Mouse (Mus musculus): ENCODE data around the gene Gimap9. TPM values are rescaled to one million over a fixed set of nuclear protein-coding genes. Genes with fewer than 3 reads are reported as not detected.
"Not testable (repeated sequence)": the region's sequence is repeated elsewhere in the genome, so short reads cannot be mapped to it uniquely, and the experiment has no call there.

The Gimap9 gene
- total RNA-seq, 2 experiments from 2014 or later: 1.1 to 1.3 TPM

GRCm38 (mm10) chr6:48650041-48650440 lies 25.9 kb upstream of the Gimap9 start:
- no peak for DNase-seq
- intact Hi-C loops (cut with DNase I): no loop called here

- no peak for DNase-seq
- intact Hi-C loops (cut with DNase I): no loop called here
Observed at GRCm38 (mm10) chr6:48658721-48659120, 17.2 kb upstream of the Gimap9 start.

GRCm38 (mm10) chr6:48664750-48665149 lies 11.2 kb upstream of the Gimap9 start:
- intact Hi-C loops (cut with DNase I): no loop called here
- DNase-seq: no peak

GRCm38 (mm10) chr6:48665471-48665870 lies 10.5 kb upstream of the Gimap9 start:
- intact Hi-C loops (cut with DNase I): no loop called here
- no peak for DNase-seq

- no peak for DNase-seq
- intact Hi-C loops (cut with DNase I): no loop called here
Observed at GRCm38 (mm10) chr6:48666159-48666586, 9.8 kb upstream of the Gimap9 start.

GRCm38 (mm10) chr6:48668022-48668421 lies 7.9 kb upstream of the Gimap9 start:
- no peak for DNase-seq
- intact Hi-C loops (cut with DNase I): no loop called here

GRCm38 (mm10) chr6:48669446-48669969 lies 6.4 kb upstream of the Gimap9 start:
- no peak for DNase-seq
- intact Hi-C loops (cut with DNase I): no loop called here

DNA sequence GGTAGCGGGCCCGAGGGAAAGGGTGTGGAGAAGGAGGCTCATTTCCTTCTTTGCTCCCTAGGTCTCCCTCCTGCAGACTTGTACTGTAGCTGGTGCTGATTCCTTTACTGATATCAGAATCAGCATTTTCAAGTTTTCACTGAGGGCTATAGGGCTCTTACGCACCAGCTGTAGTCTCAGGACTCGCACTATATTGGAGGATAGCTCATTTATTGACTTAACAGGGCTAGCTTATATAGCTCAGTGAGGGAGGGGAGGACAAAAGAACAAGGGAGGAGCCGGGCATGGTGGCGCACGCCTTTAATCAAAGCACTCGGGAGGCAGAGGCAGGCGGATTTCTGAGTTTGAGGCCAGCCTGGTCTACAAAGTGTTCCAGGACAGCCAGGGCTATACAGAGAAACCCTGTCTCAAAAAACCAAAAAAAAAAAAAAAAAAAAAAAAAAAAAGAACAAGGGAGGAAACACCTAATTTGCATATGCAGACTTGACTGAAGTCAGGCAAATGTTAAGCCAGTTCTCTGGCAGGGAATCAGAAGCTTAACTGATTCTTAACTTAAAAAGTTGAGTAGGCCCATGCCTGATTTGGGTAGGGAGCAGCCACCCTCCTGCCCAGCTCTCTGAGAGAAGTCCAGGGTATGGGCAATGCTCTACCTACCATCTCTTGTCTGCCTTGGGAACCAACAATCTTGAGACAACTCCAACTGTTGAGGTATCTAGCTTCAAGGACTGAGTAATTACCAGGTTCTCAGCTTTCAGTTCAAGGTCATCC lies 1.5 kb upstream of the Gimap9 start:
- DNase-seq: no peak
- intact Hi-C loops (cut with DNase I): no loop called here

DNA sequence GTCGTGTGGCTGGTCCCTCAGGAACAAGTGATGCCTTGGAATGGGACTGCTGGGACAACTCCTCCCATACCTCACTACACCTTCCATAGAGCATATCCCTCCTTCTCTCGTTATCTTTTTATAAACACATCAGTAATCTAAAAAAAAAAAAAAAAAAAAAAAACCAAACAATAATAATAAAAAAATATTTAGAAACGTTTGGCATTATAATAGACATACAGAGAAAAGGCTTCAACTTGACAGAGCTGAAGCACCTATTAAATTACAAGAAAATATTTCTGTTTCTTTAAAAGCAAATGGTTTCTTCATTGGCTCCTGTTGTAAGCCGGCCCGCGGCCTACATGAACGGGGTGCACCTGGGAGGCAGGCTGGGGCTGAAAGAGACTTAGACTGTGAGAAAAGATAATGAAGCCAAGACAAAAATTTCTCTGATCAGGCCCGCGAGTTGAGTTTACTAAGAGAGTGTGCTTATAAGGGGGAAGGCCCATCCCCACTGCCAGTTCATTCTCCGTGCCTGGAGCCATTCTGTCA lies 464 bp upstream of the Gimap9 start:
- intact Hi-C loops (cut with DNase I): no loop called here
- no peak for DNase-seq

DNA sequence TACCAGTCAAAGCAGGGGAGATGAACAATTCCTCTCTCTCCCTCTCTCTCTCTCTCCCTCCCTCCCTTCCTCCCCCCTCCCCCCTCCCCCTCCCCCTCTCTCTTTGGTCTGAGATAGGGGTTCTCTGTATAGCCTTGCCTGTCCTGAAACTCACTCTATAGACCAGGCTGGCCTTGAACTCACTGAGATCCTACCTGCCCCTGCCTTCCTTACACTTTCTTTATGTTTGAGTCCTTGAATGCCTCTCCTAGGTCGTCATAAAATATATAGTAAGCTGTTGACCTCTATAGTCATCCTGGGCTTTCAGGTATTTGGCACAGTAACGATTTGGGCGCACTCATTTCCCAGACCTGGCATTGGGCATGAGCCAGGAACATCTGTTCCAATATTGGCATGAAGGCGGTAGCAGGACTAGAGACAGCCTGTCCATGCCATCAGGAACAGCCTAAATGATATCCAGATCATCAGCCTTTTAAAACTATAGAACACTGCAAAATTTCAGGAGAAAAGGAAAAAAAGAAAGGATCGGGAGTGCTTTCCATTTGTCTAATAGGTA lies 1.0 kb downstream of the Gimap9 start:
- no peak for DNase-seq
- intact Hi-C loops (cut with DNase I): no loop called here

GRCm38 (mm10) chr6:48677492-48678345 lies 1.8 kb downstream of the Gimap9 start:
- intact Hi-C loops (cut with DNase I): no loop called here
- DNase-seq: no peak

DNA sequence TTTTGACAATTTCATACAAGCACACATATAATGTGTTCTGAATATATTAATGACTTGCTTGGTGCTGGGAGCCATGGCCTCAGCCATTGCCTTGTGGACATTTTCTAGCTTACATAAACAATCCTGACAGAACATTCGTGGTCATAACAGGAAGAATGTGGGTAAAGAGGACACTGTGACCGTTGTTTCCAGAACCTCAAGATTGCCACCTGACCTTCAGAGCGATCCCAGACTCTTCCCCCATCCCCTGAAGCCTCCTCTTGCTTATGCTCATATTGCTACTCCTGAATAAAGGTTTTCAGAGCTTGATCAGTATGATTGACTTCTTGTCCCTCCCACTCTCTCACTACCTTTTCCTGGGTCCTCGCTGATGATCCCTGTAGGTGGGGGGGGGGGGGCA lies 2.5 kb downstream of the Gimap9 start:
- DNase-seq: no peak
- intact Hi-C loops (cut with DNase I): no loop called here

DNA sequence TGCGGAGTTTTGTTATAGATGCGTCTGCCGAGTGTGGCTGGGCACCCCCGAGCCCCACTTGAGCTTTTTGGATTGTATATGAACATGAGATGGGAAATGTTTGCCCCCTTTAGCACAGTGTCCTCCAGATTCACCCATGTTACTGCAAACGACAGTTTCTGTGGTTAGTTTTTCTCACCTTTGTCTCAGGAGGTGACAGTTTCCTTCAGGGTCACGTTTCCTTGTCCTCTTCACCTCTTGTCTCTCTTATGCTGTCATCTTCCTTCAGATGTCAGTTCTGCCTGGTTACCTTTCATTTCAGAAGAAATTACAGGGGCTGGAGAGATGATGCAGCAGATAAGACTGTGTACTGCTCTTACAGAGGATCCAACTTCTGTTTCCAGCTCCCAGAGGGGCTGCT lies 3.8 kb downstream of the Gimap9 start:
- no peak for DNase-seq
- intact Hi-C loops (cut with DNase I): no loop called here

DNA sequence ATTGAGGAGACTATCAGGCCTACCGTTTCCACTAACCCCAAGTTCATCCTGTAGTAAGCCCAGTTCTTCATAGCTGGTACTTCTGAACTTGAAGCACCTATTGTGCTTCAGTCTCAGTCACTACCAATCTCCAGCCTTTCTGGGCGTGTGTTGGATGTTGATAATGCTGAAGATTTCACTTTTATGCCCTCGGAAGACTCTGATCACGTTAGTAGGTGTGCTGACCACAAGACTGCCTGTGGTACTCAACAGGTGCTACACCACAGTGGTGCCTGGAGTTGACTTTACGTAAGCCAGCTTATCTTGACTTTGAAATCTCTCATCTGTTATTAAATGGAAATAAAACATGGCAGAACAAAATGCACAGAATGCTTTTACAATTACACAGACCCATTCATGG lies 4.5 kb downstream of the Gimap9 start:
- DNase-seq: no peak
- intact Hi-C loops (cut with DNase I): no loop called here

GRCm38 (mm10) chr6:48681472-48682090 lies 5.7 kb downstream of the Gimap9 start:
- no peak for DNase-seq
- intact Hi-C loops (cut with DNase I): no loop called here

- DNase-seq: no peak
- intact Hi-C loops (cut with DNase I): no loop called here
Observed at GRCm38 (mm10) chr6:48682271-48682670, 6.3 kb downstream of the Gimap9 start.

- DNase-seq; intact Hi-C loops (cut with DNase I): not testable (repeated sequence)
Observed at GRCm38 (mm10) chr6:48683263-48683821, 7.4 kb downstream of the Gimap9 start.

DNA sequence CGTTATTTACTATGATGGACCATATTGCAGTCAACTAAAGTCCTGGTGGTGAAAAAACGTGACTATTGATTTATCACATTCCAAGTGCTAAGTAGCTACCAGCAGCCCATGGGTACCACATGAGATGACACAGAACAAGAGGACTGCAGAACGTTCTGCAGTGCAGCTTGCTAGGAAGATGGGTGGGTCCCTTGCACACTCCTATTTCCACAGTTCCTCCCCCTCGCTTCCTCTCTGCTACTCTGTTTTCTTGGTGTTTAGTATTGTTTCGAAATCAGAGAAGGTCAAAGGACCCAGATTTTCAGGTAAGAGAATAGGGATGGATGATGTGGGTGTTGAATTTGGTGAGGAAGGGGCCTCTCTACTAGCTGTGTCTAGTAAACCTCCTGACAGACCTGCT lies 8.4 kb downstream of the Gimap9 start, which contains the start of gene Gimap4:
Gene Gimap4, plus strand, starts transcription at position 231 of the 400 bp plus-strand sequence.
- no peak for DNase-seq
- intact Hi-C loops (cut with DNase I): no loop called here

GRCm38 (mm10) chr6:48684806-48685205 lies 8.9 kb downstream of the Gimap9 start:
- DNase-seq: no peak
- intact Hi-C loops (cut with DNase I): no loop called here

- intact Hi-C loops (cut with DNase I): no loop called here
- DNase-seq: no peak
Observed at GRCm38 (mm10) chr6:48685251-48685650, 9.3 kb downstream of the Gimap9 start.
